Mouse (Mus musculus): ENCODE data around the gene Fto.

Fto gene

GRCm38 (mm10) chr8:91324271-91324670 is 10.9 kb downstream of the Fto start:
- DNase-seq (ENCODE audit: low spot score) = peak; percentile 47

- no peak for DNase-seq (ENCODE audit: low spot score)
These were observed 11.6 kb downstream of the Fto start for GRCm38 (mm10) chr8:91324916-91325315.

- DNase-seq (ENCODE audit: low spot score) = no peak
These were observed 12.7 kb downstream of the Fto start for GRCm38 (mm10) chr8:91326018-91326417.

GRCm38 (mm10) chr8:91326946-91327345 is 13.6 kb downstream of the Fto start:
- DNase-seq (ENCODE audit: low spot score) = no peak

GRCm38 (mm10) chr8:91327471-91328205 is 14.3 kb downstream of the Fto start:
- DNase-seq (ENCODE audit: low spot score) = no peak

- DNase-seq (ENCODE audit: low spot score) = no peak
These were observed 15.7 kb downstream of the Fto start for GRCm38 (mm10) chr8:91329056-91329455.

GRCm38 (mm10) chr8:91329461-91329850 is 16.1 kb downstream of the Fto start:
- peak; percentile 35 for DNase-seq (ENCODE audit: low spot score)

GRCm38 (mm10) chr8:91338389-91339154 is 25.2 kb downstream of the Fto start:
- DNase-seq (ENCODE audit: low spot score) = no peak

- no peak for DNase-seq (ENCODE audit: low spot score)
These were observed 26.3 kb downstream of the Fto start for GRCm38 (mm10) chr8:91339651-91340050.

GRCm38 (mm10) chr8:91340746-91341145 is 27.4 kb downstream of the Fto start:
- DNase-seq (ENCODE audit: low spot score) = no peak

- peak; percentile 53 for DNase-seq (ENCODE audit: low spot score)
These were observed 28.9 kb downstream of the Fto start for GRCm38 (mm10) chr8:91342196-91342595.

- no peak for DNase-seq (ENCODE audit: low spot score)
These were observed 29.5 kb downstream of the Fto start for GRCm38 (mm10) chr8:91342798-91343197.

- no peak for DNase-seq (ENCODE audit: low spot score)
These were observed 31.3 kb downstream of the Fto start for GRCm38 (mm10) chr8:91344659-91345058.

- DNase-seq (ENCODE audit: low spot score) = no peak
These were observed 33.8 kb downstream of the Fto start for GRCm38 (mm10) chr8:91347146-91347545.

GRCm38 (mm10) chr8:91347595-91347994 is 34.3 kb downstream of the Fto start:
- no peak for DNase-seq (ENCODE audit: low spot score)

GRCm38 (mm10) chr8:91349816-91350215 is 36.5 kb downstream of the Fto start:
- DNase-seq (ENCODE audit: low spot score) = no peak

GRCm38 (mm10) chr8:91350628-91351027 is 37.3 kb downstream of the Fto start:
- no peak for DNase-seq (ENCODE audit: low spot score)

GRCm38 (mm10) chr8:91352598-91352997 is 39.3 kb downstream of the Fto start:
- DNase-seq (ENCODE audit: low spot score) = no peak

- no peak for DNase-seq (ENCODE audit: low spot score)
These were observed 39.7 kb downstream of the Fto start for GRCm38 (mm10) chr8:91353062-91353461.

- DNase-seq (ENCODE audit: low spot score) = no peak
These were observed 40.6 kb downstream of the Fto start for GRCm38 (mm10) chr8:91353907-91354306.

- DNase-seq (ENCODE audit: low spot score) = no peak
These were observed 42.1 kb downstream of the Fto start for GRCm38 (mm10) chr8:91355301-91355905.

GRCm38 (mm10) chr8:91355956-91356699 is 42.8 kb downstream of the Fto start:
- no peak for DNase-seq (ENCODE audit: low spot score)
